Mouse (Mus musculus): ENCODE measurements around the gene Tex261. TPM values are rescaled to one million over a fixed set of nuclear protein-coding genes. Genes with fewer than 3 reads are reported as not detected.

Gene Tex261
- polyA plus RNA-seq, 1 experiment, result not detected

GRCm38 (mm10) chr6:83768485-83768884 is 7.1 kb downstream of the Tex261 start:
- H3K4me1 ChIP-seq (ENCODE audit: control insufficient read depth, insufficient read depth, low read length), result peaks cover 4% of the 10 kb centered on the region
- WGBS, result 85% methylated on average over 5 of the region's 5 CpGs
- no peak overlapping the region for H3K27ac ChIP-seq (ENCODE audit: insufficient read depth, low read depth, low read length)
- H3K4me3 ChIP-seq (ENCODE audit: insufficient read depth, low read depth, low read length), result no peak overlapping the region
- TF ChIP-seq POLR2A (IDR thresholded peaks at IDR 0.05; ENCODE audit: insufficient read depth, low read depth, low read length), result no peak
- no peak for TF ChIP-seq CTCF (IDR thresholded peaks at IDR 0.05; ENCODE audit: insufficient read depth, low read depth, low read length)

- TF ChIP-seq CTCF (IDR thresholded peaks at IDR 0.05; ENCODE audit: insufficient read depth, low read depth, low read length), result no peak
- no peak for TF ChIP-seq POLR2A (IDR thresholded peaks at IDR 0.05; ENCODE audit: insufficient read depth, low read depth, low read length)
- H3K4me3 ChIP-seq (ENCODE audit: insufficient read depth, low read depth, low read length), result no peak overlapping the region
- 95% methylated on average over 3 of the region's 3 CpGs for WGBS
- H3K4me1 ChIP-seq (ENCODE audit: control insufficient read depth, insufficient read depth, low read length), result peaks cover 6% of the 10 kb centered on the region; the same call in 1 of the 2 replicates
- no peak overlapping the region for H3K27ac ChIP-seq (ENCODE audit: insufficient read depth, low read depth, low read length)
Observed at GRCm38 (mm10) chr6:83766982-83767381, 8.6 kb downstream of the Tex261 start.

- H3K27ac ChIP-seq (ENCODE audit: insufficient read depth, low read depth, low read length), result no peak overlapping the region
- no peak for TF ChIP-seq POLR2A (IDR thresholded peaks at IDR 0.05; ENCODE audit: insufficient read depth, low read depth, low read length)
- no peak for TF ChIP-seq CTCF (IDR thresholded peaks at IDR 0.05; ENCODE audit: insufficient read depth, low read depth, low read length)
- peaks cover 10% of the 10 kb centered on the region; the same call in 1 of the 2 replicates for H3K4me1 ChIP-seq (ENCODE audit: control insufficient read depth, insufficient read depth, low read length)
- WGBS, result 30% methylated on average over 35 of the region's 35 CpGs
- H3K4me3 ChIP-seq (ENCODE audit: insufficient read depth, low read depth, low read length), result no peak overlapping the region
Observed at GRCm38 (mm10) chr6:83762880-83763431, 12.7 kb downstream of the Tex261 start.

- TF ChIP-seq CTCF (IDR thresholded peaks at IDR 0.05; ENCODE audit: insufficient read depth, low read depth, low read length) (no peak), POLR2A (IDR thresholded peaks at IDR 0.05; ENCODE audit: insufficient read depth, low read depth, low read length) (no peak)
- Histone ChIP-seq H3K4me1 (ENCODE audit: control insufficient read depth, insufficient read depth, low read length) (peaks cover 11% of the 10 kb centered on the region; the same call in 1 of the 2 replicates), H3K27ac (ENCODE audit: insufficient read depth, low read depth, low read length) (no peak within 1 kb of the TSS), H3K4me3 (ENCODE audit: insufficient read depth, low read depth, low read length) (no peak within 1 kb of the TSS)
- WGBS, result 66% methylated on average over 6 of the region's 6 CpGs
Observed at GRCm38 (mm10) chr6:83762344-83762743, 13.3 kb downstream of the Tex261 start, which contains the start of gene Ankrd53. TSS of gene Ankrd53 (plus strand) at chr6:83762644.

- WGBS, result 84% methylated on average over 9 of the region's 9 CpGs
- Histone ChIP-seq H3K4me1 (ENCODE audit: control insufficient read depth, insufficient read depth, low read length) (0 out of 2 replicates have a peak, but pooled peaks cover 5% of the 10 kb centered on the region), H3K4me3 (ENCODE audit: insufficient read depth, low read depth, low read length) (no peak overlapping the region), H3K27ac (ENCODE audit: insufficient read depth, low read depth, low read length) (no peak overlapping the region)
- no peak for TF ChIP-seq POLR2A (IDR thresholded peaks at IDR 0.05; ENCODE audit: insufficient read depth, low read depth, low read length)
- no peak for TF ChIP-seq CTCF (IDR thresholded peaks at IDR 0.05; ENCODE audit: insufficient read depth, low read depth, low read length)
Observed at GRCm38 (mm10) chr6:83756051-83756450, 19.6 kb downstream of the Tex261 start.

GRCm38 (mm10) chr6:83750171-83750684 is 25.4 kb downstream of the Tex261 start:
- H3K27ac ChIP-seq (ENCODE audit: insufficient read depth, low read depth, low read length), result no peak overlapping the region
- 13% methylated on average over 11 of the region's 11 CpGs for WGBS
- no peak overlapping the region for H3K4me3 ChIP-seq (ENCODE audit: insufficient read depth, low read depth, low read length)
- H3K4me1 ChIP-seq (ENCODE audit: control insufficient read depth, insufficient read depth, low read length), result no peaks in the 10 kb centered on the region
- TF ChIP-seq POLR2A (IDR thresholded peaks at IDR 0.05; ENCODE audit: insufficient read depth, low read depth, low read length), result no peak
- peak; percentile 41; the same call in 1 of the 2 replicates for TF ChIP-seq CTCF (IDR thresholded peaks at IDR 0.05; ENCODE audit: insufficient read depth, low read depth, low read length)

- H3K4me3 ChIP-seq (ENCODE audit: insufficient read depth, low read depth, low read length), result no peak overlapping the region
- 74% methylated on average over 3 of the region's 3 CpGs for WGBS
- no peak overlapping the region for H3K27ac ChIP-seq (ENCODE audit: insufficient read depth, low read depth, low read length)
- H3K4me1 ChIP-seq (ENCODE audit: control insufficient read depth, insufficient read depth, low read length), result no peaks in the 10 kb centered on the region
- TF ChIP-seq POLR2A (IDR thresholded peaks at IDR 0.05; ENCODE audit: insufficient read depth, low read depth, low read length) (no peak), CTCF (IDR thresholded peaks at IDR 0.05; ENCODE audit: insufficient read depth, low read depth, low read length) (no peak)
Observed at GRCm38 (mm10) chr6:83749286-83749685, 26.3 kb downstream of the Tex261 start.

GRCm38 (mm10) chr6:83745466-83745865 is 30.1 kb downstream of the Tex261 start:
- no peaks in the 10 kb centered on the region for H3K4me1 ChIP-seq (ENCODE audit: control insufficient read depth, insufficient read depth, low read length)
- no peak for TF ChIP-seq CTCF (IDR thresholded peaks at IDR 0.05; ENCODE audit: insufficient read depth, low read depth, low read length)
- no peak for TF ChIP-seq POLR2A (IDR thresholded peaks at IDR 0.05; ENCODE audit: insufficient read depth, low read depth, low read length)
- no peak overlapping the region for H3K27ac ChIP-seq (ENCODE audit: insufficient read depth, low read depth, low read length)
- 47% methylated on average over 2 of the region's 2 CpGs for WGBS
- H3K4me3 ChIP-seq (ENCODE audit: insufficient read depth, low read depth, low read length), result no peak overlapping the region

- TF ChIP-seq CTCF (IDR thresholded peaks at IDR 0.05; ENCODE audit: insufficient read depth, low read depth, low read length) (no peak), POLR2A (IDR thresholded peaks at IDR 0.05; ENCODE audit: insufficient read depth, low read depth, low read length) (no peak)
- no peaks in the 10 kb centered on the region for H3K4me1 ChIP-seq (ENCODE audit: control insufficient read depth, insufficient read depth, low read length)
- no peak overlapping the region for H3K27ac ChIP-seq (ENCODE audit: insufficient read depth, low read depth, low read length)
- no peak overlapping the region for H3K4me3 ChIP-seq (ENCODE audit: insufficient read depth, low read depth, low read length)
- WGBS, result 75% methylated on average over 5 of the region's 5 CpGs
Observed at GRCm38 (mm10) chr6:83744557-83744956, 31.1 kb downstream of the Tex261 start.
